8 mouse cellular contexts compared by ENCODE assay signal in the genomic region with DNA sequence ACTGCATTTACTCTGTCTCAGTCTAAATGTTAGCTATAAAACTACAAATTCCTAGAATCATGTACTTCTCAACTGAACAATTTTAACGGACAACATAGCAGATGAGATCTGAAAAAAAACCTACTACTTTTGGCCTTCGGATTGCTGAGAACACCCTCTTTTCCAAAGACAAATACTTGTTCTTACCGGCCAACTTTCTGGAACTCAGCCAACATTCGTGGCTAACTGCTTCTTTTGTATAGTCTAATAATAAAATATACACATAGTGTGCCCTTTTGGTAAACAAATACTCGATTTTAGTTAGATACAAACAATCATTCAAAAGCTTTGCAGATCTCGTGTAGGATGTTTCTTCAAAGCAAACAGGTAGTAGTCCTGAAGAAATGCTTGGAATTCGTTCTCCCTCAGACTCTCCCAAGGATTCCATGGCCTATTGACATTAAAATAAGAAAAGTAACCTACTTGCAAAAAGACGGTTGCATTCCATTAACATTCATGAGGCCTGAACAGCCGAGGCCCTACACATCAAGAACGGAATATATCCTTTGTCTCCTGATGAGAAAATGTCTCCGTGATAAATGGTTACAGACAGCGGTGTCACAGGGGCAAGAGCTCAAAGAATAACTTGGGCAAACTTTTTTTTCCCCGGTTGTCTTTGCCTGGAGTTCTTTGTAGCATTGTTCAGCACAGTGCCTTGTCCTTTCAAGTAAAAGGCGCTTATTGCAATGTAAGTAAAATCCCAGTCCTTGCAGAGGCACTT. TPM values are rescaled to one million over a fixed set of nuclear protein-coding genes. Genes with fewer than 3 reads are reported as not detected.
DNase-seq lines count a peak whose midpoint lies in the region; ATAC-seq lines count a peak whose summit lies in the region.

No protein-coding gene starts in this region.

- H3K9me3 ChIP-seq in hindbrain, embryonic 14.5 days (ENCODE audit: control insufficient read depth, low read length), result no peaks in the 10 kb centered on the region

- WGBS in hindbrain, embryonic 14.5 days, result 4% methylated on average over 14 of the region's 14 CpGs

- no peaks in the 10 kb centered on the region for H3K36me3 ChIP-seq in hindbrain, embryonic 14.5 days (replicated peaks; ENCODE audit: control insufficient read depth, insufficient read depth)

- peaks cover 20% of the 10 kb centered on the region for H3K4me1 ChIP-seq in hindbrain, embryonic 14.5 days (replicated peaks; ENCODE audit: control insufficient read depth, insufficient read depth, low read length)

- ATAC-seq in hindbrain, embryonic 14.5 days (ENCODE audit: low FRiP score), result no peak

- H3K27ac ChIP-seq in hindbrain, embryonic 14.5 days, result peak overlapping the region; percentile 88; the same call in 1 of the 2 replicates

- peak overlapping the region; percentile 74 for H3K4me2 ChIP-seq in hindbrain, embryonic 14.5 days (replicated peaks)

- H3K9ac ChIP-seq in hindbrain, embryonic 14.5 days, result no peak overlapping the region

- H3K27me3 ChIP-seq in hindbrain, embryonic 14.5 days (ENCODE audit: control insufficient read depth, insufficient read depth, low read length), result no peaks in the 10 kb centered on the region

- H3K4me3 ChIP-seq in hindbrain, embryonic 14.5 days (replicated peaks; ENCODE audit: low read length), result peak overlapping the region; percentile 79; the same call in 1 of the 2 replicates

- peak; percentile 16 to 24 for DNase-seq in cerebellum, postnatal 14 days
- DNase-seq in cerebellum, adult 8-10 months, result no peak
- peak; percentile 95 for DNase-seq in R1 (ENCODE audit: low read depth, low spot score)
- peak; percentile 49 for DNase-seq in hindbrain, embryonic 14.5 days (ENCODE audit: low spot score)
- peak; percentile 76 for DNase-seq in mesoderm, embryonic 11.5 days (ENCODE audit: low read depth, low spot score)
- DNase-seq in urinary bladder, postnatal 14 days (ENCODE audit: low spot score), result no peak
- no peak for DNase-seq in urinary bladder, postnatal 25 days (ENCODE audit: low spot score)
- DNase-seq in layer of hippocampus, adult 11-12 months (ENCODE audit: low spot score), result no peak

RNA-seq across cellular contexts. Expression of a gene that starts 1.2 kb away (rescaled TPM):
- polyA plus RNA-seq in hindbrain, embryonic 14.5 days (2014; fragmentation: Nextera tagmentation; extraction: Ambion mirVana), result 23.8 and 24.5 TPM in 2 replicates

RNA-seq across cellular contexts. Expression of a gene that starts 23.3 kb away (rescaled TPM):
- polyA plus RNA-seq in hindbrain, embryonic 14.5 days (2014; fragmentation: Nextera tagmentation; extraction: Ambion mirVana), result 9.8 and 13.2 TPM in 2 replicates

RNA-seq across cellular contexts. Expression of a gene that starts 54.5 kb away (rescaled TPM):
- polyA plus RNA-seq in hindbrain, embryonic 14.5 days (2014; fragmentation: Nextera tagmentation; extraction: Ambion mirVana), result 3.8 and 5.0 TPM in 2 replicates

RNA-seq across cellular contexts. Expression of a gene that starts 54.9 kb away (rescaled TPM):
- polyA plus RNA-seq in hindbrain, embryonic 14.5 days (2014; fragmentation: Nextera tagmentation; extraction: Ambion mirVana), result 49.2 and 51.1 TPM in 2 replicates

Comparison
In these comparisons a context has a peak if more than half of its experiments do, and no peak if none do; other contexts are left out.
1. DNase-seq: peak in cerebellum, postnatal 14 days (2 of 2), R1 (single experiment), hindbrain, embryonic 14.5 days (single experiment) and mesoderm, embryonic 11.5 days (single experiment); none in cerebellum, adult 8-10 months (single experiment), urinary bladder, postnatal 14 days (single experiment), urinary bladder, postnatal 25 days (single experiment) and layer of hippocampus, adult 11-12 months (single experiment).